Mouse (Mus musculus) midbrain, embryonic 10.5 days (tissue): ENCODE measurements around the gene Vcam1. TPM values are rescaled to one million over a fixed set of nuclear protein-coding genes. Genes with fewer than 3 reads are reported as not detected.

Source experiments
- DNase-seq: peaks from one replicate; pipeline ENCODE4 v3.0.0-alpha.2; 2017; ENCODE audit warnings: low spot score
- H3K27ac ChIP-seq: fragments of 300-500 bp; sonication (generic); replicated peaks from 2 replicates; pipeline ENCODE4 v1.5.1; 2016; ENCODE audit warnings: mild to moderate bottlenecking
- H3K27me3 ChIP-seq: fragments of 300-500 bp; sonication (generic); 2 replicates; pipeline ENCODE4 v1.6.1; 2016; ENCODE audit warnings: low read depth, mild to moderate bottlenecking; ENCODE audit not compliant: poor library complexity, severe bottlenecking
- H3K36me3 ChIP-seq: fragments of 300-500 bp; sonication (generic); 2 replicates; pipeline ENCODE4 v1.6.1; 2016; ENCODE audit warnings: mild to moderate bottlenecking, moderate library complexity
- H3K4me1 ChIP-seq: fragments of 300-500 bp; sonication (generic); 2 replicates; pipeline ENCODE4 v1.6.1; 2016
- H3K4me3 ChIP-seq: fragments of 300-500 bp; sonication (generic); 2 replicates; pipeline ENCODE4 v1.5.1; 2016; ENCODE audit warnings: mild to moderate bottlenecking, moderate library complexity
- H3K9me3 ChIP-seq: fragments of 300-500 bp; sonication (generic); replicated peaks from 2 replicates; pipeline ENCODE4 v1.6.1; 2016; ENCODE audit warnings: mild to moderate bottlenecking
- WGBS: fragments of 180-500 bp; shearing (Covaris S2); methylation state at CpG from one replicate; pipeline ENCODE4 v1.1.7; 2016; 5-methylcytosine and 5-hydroxymethylcytosine counted together
- polyA plus RNA-seq: library from polyadenylated mRNA; unstranded; fragments of >200 nt; fragmentation: Nextera tagmentation; extraction: Ambion mirVana; gene quantifications from 2 replicates; pipeline ENCODE4 v1.2.1, GENCODE M21; 2016

The Vcam1 gene
- polyA plus RNA-seq, 1 experiment from 2014 or later = 30.2 TPM

GRCm38 (mm10) chr3:116095934-116096333 is 33.6 kb downstream of the Vcam1 start:
- no peaks in the 10 kb centered on the region for H3K27me3 ChIP-seq
- no peak overlapping the region for H3K27ac ChIP-seq
- 0 out of 2 replicates have a peak, but pooled peaks cover 5% of the 10 kb centered on the region for H3K9me3 ChIP-seq
- no peak overlapping the region for H3K4me3 ChIP-seq
- no peaks in the 10 kb centered on the region for H3K36me3 ChIP-seq
- no peak for DNase-seq
- H3K4me1 ChIP-seq = no peaks in the 10 kb centered on the region
- WGBS = 87% methylated on average over 3 of the region's 3 CpGs

DNA sequence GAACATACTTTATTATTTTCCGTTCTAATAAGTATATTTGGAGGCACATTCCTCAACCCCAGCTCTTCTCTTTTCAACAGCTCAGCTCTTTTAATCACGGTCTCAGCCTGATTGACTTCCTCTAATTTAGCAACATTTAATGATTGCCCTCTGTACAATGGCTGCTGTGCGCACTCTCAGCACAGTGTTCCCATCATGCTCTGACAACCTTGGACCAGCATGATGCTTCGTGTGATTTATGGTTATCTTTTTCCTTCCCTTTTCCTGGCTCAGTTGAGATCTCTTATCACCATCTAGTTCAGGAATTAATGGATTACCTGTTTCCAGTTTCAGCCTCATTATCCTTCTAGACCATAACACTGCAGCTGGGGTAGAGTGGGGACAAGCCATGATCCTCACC is 34.2 kb downstream of the Vcam1 start:
- H3K4me3 ChIP-seq = no peak overlapping the region
- WGBS = 87% methylated on average over 4 of the region's 4 CpGs
- H3K27ac ChIP-seq = no peak overlapping the region
- peaks cover under 1% of the 10 kb centered on the region; the same call in 1 of the 2 replicates for H3K4me1 ChIP-seq
- 0 out of 2 replicates have a peak, but pooled peaks cover 5% of the 10 kb centered on the region for H3K9me3 ChIP-seq
- H3K27me3 ChIP-seq = no peaks in the 10 kb centered on the region
- no peaks in the 10 kb centered on the region for H3K36me3 ChIP-seq
- DNase-seq = no peak

DNA sequence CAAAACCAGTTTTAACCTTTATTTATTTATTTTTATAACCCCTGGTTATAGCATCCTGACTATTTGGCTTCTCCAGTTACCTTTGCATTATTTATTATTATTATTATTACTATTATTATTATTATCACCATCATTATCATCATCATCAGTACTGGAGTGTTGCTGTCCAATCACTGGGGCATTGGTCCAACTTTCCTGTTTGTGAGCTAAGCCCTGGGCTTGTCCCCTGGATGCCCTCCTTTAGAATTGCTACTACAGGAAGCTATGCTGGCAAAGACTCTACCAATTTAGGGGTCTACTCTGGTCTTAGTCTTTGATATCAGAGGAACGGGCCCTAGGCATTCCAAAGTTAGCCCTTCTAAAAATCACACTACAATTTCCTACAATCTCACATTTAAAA is 34.6 kb downstream of the Vcam1 start:
- 100% methylated on average over 1 of the region's 1 CpGs for WGBS
- H3K27me3 ChIP-seq = no peaks in the 10 kb centered on the region

DNA sequence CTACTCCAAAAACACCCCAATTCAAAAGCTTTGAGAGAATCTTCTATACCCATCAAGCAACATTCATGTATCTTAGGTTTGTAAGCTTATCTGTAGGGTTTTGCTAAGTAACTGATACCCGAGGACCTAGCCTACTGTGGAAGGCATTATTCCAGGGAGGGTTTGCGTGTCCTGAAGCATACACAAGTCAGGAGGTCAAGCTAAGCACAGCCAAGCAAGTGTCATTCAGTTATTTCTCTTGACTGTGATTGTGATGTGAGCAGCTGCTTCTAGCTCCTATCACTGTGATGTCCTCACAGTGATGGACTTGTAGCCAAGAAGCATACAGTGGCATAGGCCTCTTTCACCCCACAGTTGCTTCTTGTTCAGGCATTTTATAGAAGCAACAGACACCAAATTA is 35.2 kb downstream of the Vcam1 start:
- WGBS = 85% methylated on average over 2 of the region's 2 CpGs
- no peak overlapping the region for H3K27ac ChIP-seq
- no peak overlapping the region for H3K4me3 ChIP-seq
- H3K27me3 ChIP-seq = no peaks in the 10 kb centered on the region
- no peaks in the 10 kb centered on the region for H3K36me3 ChIP-seq
- no peak for DNase-seq
- H3K4me1 ChIP-seq = peaks cover 6% of the 10 kb centered on the region; the same call in 1 of the 2 replicates
- 0 out of 2 replicates have a peak, but pooled peaks cover 5% of the 10 kb centered on the region for H3K9me3 ChIP-seq

More for the DNA sequence above, 34.6 kb downstream of the Vcam1 start:
- Histone ChIP-seq H3K4me3 (no peak overlapping the region), H3K9me3 (0 out of 2 replicates have a peak, but pooled peaks cover 5% of the 10 kb centered on the region), H3K36me3 (no peaks in the 10 kb centered on the region), H3K27ac (no peak overlapping the region), H3K4me1 (peaks cover 5% of the 10 kb centered on the region; the same call in 1 of the 2 replicates)
- DNase-seq = no peak

DNA sequence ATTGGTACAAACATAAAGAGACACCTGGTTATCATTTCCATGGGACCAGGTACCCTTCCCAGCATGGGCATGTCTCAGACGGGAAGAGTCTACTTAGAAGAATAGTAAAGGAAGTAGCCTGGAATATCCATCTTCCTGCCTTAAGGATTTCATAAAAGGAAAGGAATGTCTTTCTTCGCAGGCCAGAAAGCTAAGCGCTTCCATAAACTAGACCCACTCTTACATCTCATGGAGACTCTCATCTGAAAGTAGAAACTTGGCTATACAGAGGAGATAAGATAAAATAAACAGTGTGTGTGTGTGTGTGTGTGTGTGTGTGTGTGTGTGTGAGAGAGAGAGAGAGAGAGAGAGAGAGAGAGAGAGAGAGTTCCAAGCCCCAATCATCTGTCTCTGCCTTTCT is 36.9 kb downstream of the Vcam1 start:
- 85% methylated on average over 3 of the region's 3 CpGs for WGBS
- no peaks in the 10 kb centered on the region for H3K27me3 ChIP-seq
- no peak overlapping the region for H3K4me3 ChIP-seq
- H3K27ac ChIP-seq = no peak overlapping the region
- peaks cover 6% of the 10 kb centered on the region; the same call in 1 of the 2 replicates for H3K4me1 ChIP-seq
- H3K36me3 ChIP-seq = no peaks in the 10 kb centered on the region
- DNase-seq = no peak
- peaks cover 12% of the 10 kb centered on the region for H3K9me3 ChIP-seq

DNA sequence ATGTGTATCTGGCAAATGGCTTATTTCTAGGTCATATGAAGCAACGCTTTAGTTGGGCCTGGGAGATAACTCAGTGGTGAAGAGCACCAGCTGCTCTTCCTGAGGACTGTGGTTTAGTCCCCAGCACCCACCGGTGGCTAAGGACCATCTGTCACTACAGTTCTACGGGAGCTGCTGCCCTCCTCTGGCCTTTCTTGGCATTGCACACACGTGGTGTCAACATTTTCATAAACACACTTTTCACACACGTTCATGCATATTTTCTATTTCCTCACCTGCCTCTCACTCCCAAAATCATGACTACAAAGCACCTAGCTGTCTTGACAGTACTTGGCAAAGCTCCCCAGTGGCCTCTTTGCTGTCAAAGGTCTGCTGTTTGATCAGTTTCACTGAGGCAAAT is 37.8 kb downstream of the Vcam1 start:
- DNase-seq = no peak
- no peak overlapping the region for H3K27ac ChIP-seq
- H3K9me3 ChIP-seq = peaks cover 12% of the 10 kb centered on the region
- no peaks in the 10 kb centered on the region for H3K36me3 ChIP-seq
- peaks cover 6% of the 10 kb centered on the region; the same call in 1 of the 2 replicates for H3K4me1 ChIP-seq
- 87% methylated on average over 5 of the region's 5 CpGs for WGBS
- H3K27me3 ChIP-seq = no peaks in the 10 kb centered on the region
- no peak overlapping the region for H3K4me3 ChIP-seq

- 87% methylated on average over 4 of the region's 4 CpGs for WGBS
- H3K36me3 ChIP-seq = no peaks in the 10 kb centered on the region
- no peak overlapping the region for H3K4me3 ChIP-seq
- H3K27me3 ChIP-seq = no peaks in the 10 kb centered on the region
- DNase-seq = no peak
- peaks cover 7% of the 10 kb centered on the region for H3K9me3 ChIP-seq
- peaks cover 6% of the 10 kb centered on the region; the same call in 1 of the 2 replicates for H3K4me1 ChIP-seq
- no peak overlapping the region for H3K27ac ChIP-seq
These were observed 43.5 kb downstream of the Vcam1 start for GRCm38 (mm10) chr3:116085962-116086361.

DNA sequence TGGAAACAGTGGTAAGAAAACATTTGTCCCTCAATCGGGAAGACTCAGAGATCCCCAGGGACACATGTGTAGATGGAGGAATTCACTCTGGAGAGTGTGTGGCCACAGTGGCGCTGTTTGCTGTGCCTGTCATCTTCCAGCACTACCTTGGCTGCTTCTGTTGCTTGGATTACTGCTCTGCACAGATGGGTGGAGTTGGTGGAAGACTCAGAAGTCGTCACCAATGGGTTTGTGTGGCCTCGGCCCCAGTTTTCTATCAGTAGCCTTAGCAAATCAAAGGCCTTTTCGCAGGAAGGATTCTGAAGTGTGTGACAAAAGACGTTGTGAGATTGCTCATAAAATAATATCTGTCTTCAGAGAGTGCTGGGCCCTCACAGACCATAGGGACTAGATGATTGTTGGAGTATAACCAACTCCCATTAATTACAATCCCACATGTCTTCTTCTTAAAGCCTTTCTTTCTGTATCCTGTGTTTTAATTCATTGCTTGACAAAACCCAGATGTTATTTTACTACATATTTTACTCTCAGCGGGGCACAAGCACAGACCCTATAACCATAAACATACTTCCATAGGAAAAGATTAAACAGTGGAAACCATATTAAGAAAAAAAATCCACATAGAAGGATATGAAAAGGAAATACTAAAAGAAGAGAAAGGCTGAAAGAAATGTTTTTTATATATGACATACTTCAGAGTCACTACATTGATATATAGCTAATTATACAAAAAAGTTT is 48.4 kb downstream of the Vcam1 start:
- DNase-seq = no peak
- H3K27me3 ChIP-seq = no peaks in the 10 kb centered on the region
- 83% methylated on average over 7 of the region's 7 CpGs for WGBS
- no peaks in the 10 kb centered on the region for H3K4me1 ChIP-seq
- no peak overlapping the region for H3K27ac ChIP-seq
- no peak overlapping the region for H3K4me3 ChIP-seq
- H3K36me3 ChIP-seq = no peaks in the 10 kb centered on the region
- H3K9me3 ChIP-seq = no peaks in the 10 kb centered on the region

DNA sequence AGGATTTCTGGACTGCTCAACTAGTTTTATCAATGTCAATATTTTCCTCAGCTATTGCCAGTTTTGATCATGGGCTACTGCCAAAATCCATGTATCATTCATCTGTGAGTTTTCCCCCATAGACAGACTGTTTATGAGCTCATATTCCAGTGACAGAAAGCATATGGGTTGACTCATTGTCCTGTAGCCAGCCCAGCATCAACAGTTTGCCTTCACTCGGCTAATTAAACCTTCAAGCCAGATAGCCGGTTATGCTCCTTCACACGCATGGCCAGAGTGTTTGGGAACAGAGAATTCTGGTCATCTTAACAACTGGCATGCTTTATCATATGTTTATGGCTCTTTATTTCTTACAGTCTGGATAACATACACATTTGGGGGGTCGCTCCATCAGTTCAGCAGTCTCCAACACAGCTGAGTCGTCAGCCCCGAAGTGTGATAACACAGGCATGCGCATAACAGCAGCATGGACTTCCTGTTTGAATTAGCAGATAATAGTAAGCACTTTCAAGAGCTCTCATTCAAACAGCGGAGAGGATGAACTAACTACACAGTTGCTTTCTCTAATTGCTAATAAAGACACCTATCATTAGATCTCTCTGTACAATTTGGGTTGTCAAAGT is 49.2 kb downstream of the Vcam1 start:
- H3K4me3 ChIP-seq = no peak overlapping the region
- no peaks in the 10 kb centered on the region for H3K4me1 ChIP-seq
- no peaks in the 10 kb centered on the region for H3K36me3 ChIP-seq
- 87% methylated on average over 8 of the region's 8 CpGs for WGBS
- no peak for DNase-seq
- no peak overlapping the region for H3K27ac ChIP-seq
- no peaks in the 10 kb centered on the region for H3K27me3 ChIP-seq
- H3K9me3 ChIP-seq = no peaks in the 10 kb centered on the region

- Histone ChIP-seq H3K4me3 (no peak overlapping the region), H3K27me3 (no peaks in the 10 kb centered on the region), H3K9me3 (no peaks in the 10 kb centered on the region), H3K36me3 (no peaks in the 10 kb centered on the region), H3K4me1 (no peaks in the 10 kb centered on the region), H3K27ac (no peak overlapping the region)
- DNase-seq = no peak
- WGBS = 77% methylated on average over 4 of the region's 4 CpGs
These were observed 51.0 kb downstream of the Vcam1 start for GRCm38 (mm10) chr3:116078490-116078889.

GRCm38 (mm10) chr3:116076739-116077138 is 52.7 kb downstream of the Vcam1 start:
- no peaks in the 10 kb centered on the region for H3K27me3 ChIP-seq
- WGBS = 93% methylated on average over 2 of the region's 2 CpGs
- no peak overlapping the region for H3K4me3 ChIP-seq
- H3K4me1 ChIP-seq = no peaks in the 10 kb centered on the region
- H3K27ac ChIP-seq = no peak overlapping the region
- DNase-seq = no peak
- H3K36me3 ChIP-seq = no peaks in the 10 kb centered on the region
- no peaks in the 10 kb centered on the region for H3K9me3 ChIP-seq

DNA sequence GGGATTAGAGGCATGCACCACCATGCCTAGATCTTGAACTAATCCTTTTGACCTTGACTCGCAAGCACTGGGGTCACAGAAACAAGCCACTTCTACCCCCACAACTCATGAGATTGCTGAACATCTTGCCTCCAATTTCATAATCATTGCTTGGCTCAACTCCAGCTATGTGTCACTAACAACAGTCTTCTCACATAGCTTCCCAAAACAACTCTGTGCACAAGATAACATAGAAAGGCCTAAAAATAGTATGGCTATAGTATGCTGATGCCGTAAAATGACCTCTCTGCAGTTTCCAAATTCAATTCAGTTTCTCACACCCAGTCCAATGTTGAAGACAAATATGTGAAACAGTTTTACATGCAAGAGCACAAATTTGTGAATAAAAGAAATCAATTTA is 56.9 kb downstream of the Vcam1 start:
- Histone ChIP-seq H3K27me3 (no peaks in the 10 kb centered on the region), H3K4me1 (no peaks in the 10 kb centered on the region), H3K4me3 (no peak overlapping the region), H3K36me3 (no peaks in the 10 kb centered on the region), H3K27ac (no peak overlapping the region), H3K9me3 (no peaks in the 10 kb centered on the region)
- WGBS = 91% methylated on average over 2 of the region's 2 CpGs
- DNase-seq = no peak

GRCm38 (mm10) chr3:116062141-116062540 is 67.3 kb downstream of the Vcam1 start:
- Histone ChIP-seq H3K9me3 (no peaks in the 10 kb centered on the region), H3K27me3 (no peaks in the 10 kb centered on the region), H3K4me3 (no peak overlapping the region), H3K27ac (no peak overlapping the region), H3K4me1 (no peaks in the 10 kb centered on the region), H3K36me3 (no peaks in the 10 kb centered on the region)
- WGBS = 85% methylated on average over 2 of the region's 2 CpGs
- no peak for DNase-seq
